Mouse (Mus musculus): ENCODE measurements around the gene Gldc.
"Not testable (repeated sequence)": the region's sequence is repeated elsewhere in the genome, so short reads cannot be mapped to it uniquely, and the experiment has no call there.

Gldc gene

GRCm38 (mm10) chr19:30174919-30175571, at the start of gene Gldc:
TSS of gene Gldc (minus strand) at chr19:30175429.
- no peak for DNase-seq (ENCODE audit: low read depth, low spot score)

GRCm38 (mm10) chr19:30222593-30222992, 47.4 kb upstream of the Gldc start:
- not testable (repeated sequence) for DNase-seq (ENCODE audit: low read depth, low spot score)

GRCm38 (mm10) chr19:30217335-30217734, 42.1 kb upstream of the Gldc start:
- peak; percentile 6 for DNase-seq (ENCODE audit: low read depth, low spot score)

GRCm38 (mm10) chr19:30216186-30216585, 41.0 kb upstream of the Gldc start:
- DNase-seq (ENCODE audit: low read depth, low spot score), result no peak

- DNase-seq (ENCODE audit: low read depth, low spot score), result not testable (repeated sequence)
Measured at GRCm38 (mm10) chr19:30215736-30216135, 40.5 kb upstream of the Gldc start.

GRCm38 (mm10) chr19:30214026-30214425, 38.8 kb upstream of the Gldc start:
- no peak for DNase-seq (ENCODE audit: low read depth, low spot score)

GRCm38 (mm10) chr19:30209006-30209405, 33.8 kb upstream of the Gldc start:
- DNase-seq (ENCODE audit: low read depth, low spot score), result not testable (repeated sequence)

- DNase-seq (ENCODE audit: low read depth, low spot score), result no peak
Measured at GRCm38 (mm10) chr19:30206981-30207380, 31.8 kb upstream of the Gldc start.

GRCm38 (mm10) chr19:30205874-30206273, 30.6 kb upstream of the Gldc start:
- DNase-seq (ENCODE audit: low read depth, low spot score), result no peak

GRCm38 (mm10) chr19:30205159-30205816, 30.1 kb upstream of the Gldc start:
- peak; percentile 11 for DNase-seq (ENCODE audit: low read depth, low spot score)

GRCm38 (mm10) chr19:30202177-30202576, 26.9 kb upstream of the Gldc start:
- DNase-seq (ENCODE audit: low read depth, low spot score), result no peak

GRCm38 (mm10) chr19:30194999-30195398, 19.8 kb upstream of the Gldc start:
- DNase-seq (ENCODE audit: low read depth, low spot score), result no peak

- no peak for DNase-seq (ENCODE audit: low read depth, low spot score)
Measured at GRCm38 (mm10) chr19:30187232-30187631, 12.0 kb upstream of the Gldc start.

- DNase-seq (ENCODE audit: low read depth, low spot score), result no peak
Measured at GRCm38 (mm10) chr19:30185536-30185935, 10.3 kb upstream of the Gldc start.

- no peak for DNase-seq (ENCODE audit: low read depth, low spot score)
Measured at GRCm38 (mm10) chr19:30179979-30180378, 4.8 kb upstream of the Gldc start.

- no peak for DNase-seq (ENCODE audit: low read depth, low spot score)
Measured at GRCm38 (mm10) chr19:30174074-30174670, 1.1 kb downstream of the Gldc start.

GRCm38 (mm10) chr19:30171346-30172055, 3.7 kb downstream of the Gldc start:
- no peak for DNase-seq (ENCODE audit: low read depth, low spot score)

- DNase-seq (ENCODE audit: low read depth, low spot score), result no peak
Measured at GRCm38 (mm10) chr19:30170319-30170718, 4.9 kb downstream of the Gldc start.

- no peak for DNase-seq (ENCODE audit: low read depth, low spot score)
Measured at GRCm38 (mm10) chr19:30166801-30167505, 8.3 kb downstream of the Gldc start.

GRCm38 (mm10) chr19:30164228-30164627, 11.0 kb downstream of the Gldc start:
- no peak for DNase-seq (ENCODE audit: low read depth, low spot score)

GRCm38 (mm10) chr19:30162808-30163207, 12.4 kb downstream of the Gldc start:
- no peak for DNase-seq (ENCODE audit: low read depth, low spot score)

GRCm38 (mm10) chr19:30160021-30160420, 15.2 kb downstream of the Gldc start:
- no peak for DNase-seq (ENCODE audit: low read depth, low spot score)

All from telencephalon, adult 2 months (tissue).